Mouse (Mus musculus) megakaryocyte, embryonic 14.5 days (primary cell): Measurements from ENCODE around the gene Dzip3. TPM values are rescaled to one million over a fixed set of nuclear protein-coding genes. Genes with fewer than 3 reads are reported as not detected.

Source experiments
- H3K27me3 ChIP-seq: replicated peaks from 2 replicates; pipeline ENCODE3; 2012; ENCODE audit warnings: inconsistent platforms
- H3K36me3 ChIP-seq: replicated peaks from 2 replicates; pipeline ENCODE3; 2012; ENCODE audit warnings: low read length, inconsistent platforms, mixed read lengths
- H3K4me1 ChIP-seq: 2 replicates; pipeline ENCODE4 v1.6.1; 2012; ENCODE audit warnings: inconsistent platforms
- H3K4me3 ChIP-seq: replicated peaks from 2 replicates; pipeline ENCODE3; 2012; ENCODE audit warnings: moderate library complexity, mild to moderate bottlenecking, inconsistent platforms
- H3K9me3 ChIP-seq: 2 replicates; pipeline ENCODE4 v1.6.1; 2012; ENCODE audit warnings: inconsistent platforms
- FLI1 ChIP-seq: IDR thresholded peaks from 2 replicates; pipeline ENCODE4 v1.6.1; 2012; ENCODE audit warnings: low read length, inconsistent platforms, mixed read lengths
- GATA1 ChIP-seq: IDR thresholded peaks from 3 replicates; pipeline ENCODE4 v1.6.1; 2012; ENCODE audit warnings: mixed read lengths, low read length, inconsistent platforms, borderline replicate concordance
- polyA plus RNA-seq: library from polyadenylated mRNA; stranded (reverse); fragments of >175 nt; gene quantifications from 2 replicates; pipeline ENCODE4 v1.2.3, GENCODE M21; 2012; ENCODE audit warnings: low replicate concordance; ENCODE audit not compliant: insufficient read depth

Dzip3 gene
- polyA plus RNA-seq, 1 experiment, result 4.0 TPM

DNA sequence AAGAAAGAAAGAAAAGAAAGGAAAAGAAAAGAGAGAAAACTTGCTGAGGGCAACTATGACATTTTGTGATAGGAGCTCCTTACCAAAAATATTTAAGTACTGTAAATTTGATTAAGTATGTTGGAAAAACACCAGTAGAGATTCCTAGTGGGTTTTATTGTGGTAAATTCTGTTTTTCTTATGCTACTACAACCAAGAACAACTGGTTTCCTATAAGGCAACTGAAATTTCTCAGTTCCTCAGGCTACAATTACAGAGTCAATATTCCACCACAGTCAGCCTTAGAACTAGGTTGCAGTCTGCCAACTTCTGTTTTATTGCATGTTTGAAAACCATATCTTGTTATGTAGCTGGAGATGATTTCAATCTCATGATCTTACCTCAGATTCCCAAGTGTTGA lies 4.3 kb downstream of the Dzip3 start:
- peaks cover 13% of the 10 kb centered on the region for H3K36me3 ChIP-seq
- H3K9me3 ChIP-seq, result no peaks in the 10 kb centered on the region
- H3K4me3 ChIP-seq, result no peak overlapping the region
- TF ChIP-seq FLI1, result no peak
- TF ChIP-seq GATA1, result no peak
- H3K4me1 ChIP-seq, result peaks cover 48% of the 10 kb centered on the region
- H3K27me3 ChIP-seq, result no peaks in the 10 kb centered on the region

- Histone ChIP-seq H3K27me3 (no peaks in the 10 kb centered on the region), H3K9me3 (no peaks in the 10 kb centered on the region), H3K4me3 (no peak overlapping the region), H3K4me1 (peaks cover 38% of the 10 kb centered on the region), H3K36me3 (peaks cover 25% of the 10 kb centered on the region)
- no peak for TF ChIP-seq GATA1
- no peak for TF ChIP-seq FLI1
Measured at GRCm38 (mm10) chr16:48985034-48985627, 8.8 kb downstream of the Dzip3 start.

DNA sequence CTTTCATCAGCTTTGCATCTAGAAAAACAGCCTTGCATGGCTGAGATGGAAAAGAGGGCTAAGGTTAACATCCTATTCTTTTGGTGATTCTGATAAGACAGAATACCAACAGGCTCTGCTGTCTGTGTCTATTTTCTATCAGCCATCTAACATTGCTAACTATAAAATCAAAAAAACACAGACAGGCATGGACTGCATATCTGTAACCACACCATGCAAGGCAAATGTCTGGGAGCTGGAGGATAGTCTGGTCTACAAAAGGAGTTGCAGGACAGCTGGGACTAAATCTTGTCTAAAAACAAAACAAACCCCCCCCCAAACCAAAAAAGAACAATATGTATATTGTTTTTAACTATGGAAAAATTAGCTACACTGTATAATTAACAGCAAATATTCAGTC lies 14.0 kb downstream of the Dzip3 start:
- Histone ChIP-seq H3K4me3 (no peak overlapping the region), H3K36me3 (peaks cover 51% of the 10 kb centered on the region), H3K27me3 (no peaks in the 10 kb centered on the region), H3K9me3 (no peaks in the 10 kb centered on the region), H3K4me1 (peaks cover 3% of the 10 kb centered on the region; the same call in 1 of the 2 replicates)
- TF ChIP-seq GATA1 (no peak), FLI1 (no peak)

GRCm38 (mm10) chr16:48973548-48973947 lies 20.4 kb downstream of the Dzip3 start:
- peaks cover 43% of the 10 kb centered on the region for H3K36me3 ChIP-seq
- TF ChIP-seq GATA1, result no peak
- no peak for TF ChIP-seq FLI1
- H3K4me3 ChIP-seq, result no peak overlapping the region
- no peaks in the 10 kb centered on the region for H3K27me3 ChIP-seq
- peaks cover 3% of the 10 kb centered on the region; the same call in 1 of the 2 replicates for H3K4me1 ChIP-seq
- no peaks in the 10 kb centered on the region for H3K9me3 ChIP-seq

DNA sequence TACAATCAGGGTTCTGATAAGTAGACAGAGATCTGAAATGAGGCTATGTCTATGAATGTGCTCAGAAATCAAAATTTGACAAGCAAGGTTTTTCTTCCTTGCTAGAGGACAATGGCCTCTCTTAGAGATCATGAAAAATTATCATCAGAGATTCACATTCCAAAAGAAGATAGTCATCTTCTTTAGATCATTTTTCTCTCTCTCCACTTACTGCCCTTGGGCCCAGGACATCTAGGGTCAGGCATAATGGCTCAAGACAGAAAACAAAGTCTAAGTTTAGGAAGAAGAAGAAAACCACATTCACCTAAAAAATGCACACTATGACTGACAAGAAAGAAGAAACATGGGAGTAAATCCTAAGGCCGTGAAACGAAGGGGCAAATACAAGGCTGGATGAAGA lies 21.0 kb downstream of the Dzip3 start:
- Histone ChIP-seq H3K4me1 (peaks cover 3% of the 10 kb centered on the region; the same call in 1 of the 2 replicates), H3K4me3 (no peak overlapping the region), H3K36me3 (peaks cover 37% of the 10 kb centered on the region), H3K9me3 (no peaks in the 10 kb centered on the region), H3K27me3 (no peaks in the 10 kb centered on the region)
- TF ChIP-seq FLI1, result no peak
- TF ChIP-seq GATA1, result no peak

GRCm38 (mm10) chr16:48941805-48942204 lies 52.2 kb downstream of the Dzip3 start:
- peaks cover 74% of the 10 kb centered on the region for H3K36me3 ChIP-seq
- no peak overlapping the region for H3K4me3 ChIP-seq
- no peaks in the 10 kb centered on the region for H3K9me3 ChIP-seq
- no peaks in the 10 kb centered on the region for H3K27me3 ChIP-seq
- no peaks in the 10 kb centered on the region for H3K4me1 ChIP-seq
- no peak for TF ChIP-seq GATA1
- no peak for TF ChIP-seq FLI1

- Histone ChIP-seq H3K36me3 (peaks cover 56% of the 10 kb centered on the region), H3K9me3 (no peaks in the 10 kb centered on the region), H3K4me1 (no peaks in the 10 kb centered on the region), H3K27me3 (no peaks in the 10 kb centered on the region), H3K4me3 (no peak overlapping the region)
- TF ChIP-seq GATA1, result no peak
- TF ChIP-seq FLI1, result no peak
Measured at GRCm38 (mm10) chr16:48923724-48924123, 70.2 kb downstream of the Dzip3 start.

- Histone ChIP-seq H3K4me3 (no peak overlapping the region), H3K27me3 (no peaks in the 10 kb centered on the region), H3K9me3 (no peaks in the 10 kb centered on the region), H3K4me1 (no peaks in the 10 kb centered on the region), H3K36me3 (no peaks in the 10 kb centered on the region)
- TF ChIP-seq GATA1 (no peak), FLI1 (no peak)
Measured at GRCm38 (mm10) chr16:48913206-48913605, 80.8 kb downstream of the Dzip3 start.

DNA sequence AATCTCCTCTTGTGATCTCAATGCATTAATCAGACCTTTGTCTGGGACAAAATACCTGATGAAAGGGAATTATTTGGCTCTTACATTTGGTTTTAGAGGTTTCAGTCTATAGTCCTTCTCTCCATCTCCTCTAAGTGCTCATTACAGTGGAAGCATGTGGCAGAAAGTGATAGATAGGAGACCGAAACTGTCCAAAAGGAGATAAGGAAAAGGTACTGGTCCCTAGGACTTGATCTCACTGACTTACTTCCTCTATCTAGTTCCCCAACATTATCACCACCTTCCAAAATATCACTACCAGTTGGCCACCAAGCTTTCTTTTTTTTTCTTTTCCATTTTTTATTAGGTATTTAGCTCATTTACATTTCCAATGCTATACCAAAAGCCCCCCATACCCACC lies 82.8 kb downstream of the Dzip3 start:
- H3K4me3 ChIP-seq, result no peak overlapping the region
- no peaks in the 10 kb centered on the region for H3K27me3 ChIP-seq
- no peak for TF ChIP-seq FLI1
- no peak for TF ChIP-seq GATA1
- H3K36me3 ChIP-seq, result no peaks in the 10 kb centered on the region
- H3K4me1 ChIP-seq, result no peaks in the 10 kb centered on the region
- H3K9me3 ChIP-seq, result no peaks in the 10 kb centered on the region

DNA sequence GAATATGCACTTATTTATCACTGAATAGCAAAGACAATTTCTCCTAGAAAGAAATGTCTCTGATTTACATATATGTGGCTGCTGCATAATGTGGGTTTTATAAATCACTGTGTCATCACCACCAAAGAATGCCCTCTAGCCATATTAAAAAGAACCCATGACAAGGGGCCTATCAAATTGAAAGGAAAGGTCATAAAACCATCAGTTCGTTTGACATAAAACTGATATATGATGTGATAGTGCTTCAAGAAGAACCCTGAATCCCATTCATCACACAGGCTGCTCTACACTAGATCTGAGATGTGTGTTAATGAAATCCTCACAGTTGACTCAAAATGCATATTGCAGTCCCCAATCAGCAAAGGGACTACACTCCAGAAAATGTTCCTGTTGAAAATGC lies 94.1 kb downstream of the Dzip3 start:
- Histone ChIP-seq H3K9me3 (no peaks in the 10 kb centered on the region), H3K36me3 (no peaks in the 10 kb centered on the region), H3K4me1 (no peaks in the 10 kb centered on the region), H3K4me3 (no peak overlapping the region), H3K27me3 (no peaks in the 10 kb centered on the region)
- TF ChIP-seq FLI1 (no peak), GATA1 (no peak)

- H3K36me3 ChIP-seq, result no peaks in the 10 kb centered on the region
- H3K4me1 ChIP-seq, result no peaks in the 10 kb centered on the region
- H3K9me3 ChIP-seq, result peaks cover 6% of the 10 kb centered on the region; the same call in 1 of the 2 replicates
- no peak overlapping the region for H3K4me3 ChIP-seq
- no peak for TF ChIP-seq GATA1
- TF ChIP-seq FLI1, result no peak
- no peaks in the 10 kb centered on the region for H3K27me3 ChIP-seq
Measured at GRCm38 (mm10) chr16:48890733-48891132, 103.2 kb downstream of the Dzip3 start.

Other genes starting within 250 kb of the Dzip3 start
- gene Trat1, start 222.1 kb downstream of the Dzip3 start, polyA plus RNA-seq, result not detected in 2 replicates
- not detected in 2 replicates for gene Retnlb, start 177.3 kb downstream of the Dzip3 start, polyA plus RNA-seq
- not detected in 2 replicates for gene Retnla, start 151.6 kb downstream of the Dzip3 start, polyA plus RNA-seq
- 0.81 TPM in 1 of 2 replicates, not detected in the other for gene Retnlg, start 121.5 kb downstream of the Dzip3 start, polyA plus RNA-seq
- 1.2 TPM in 1 of 2 replicates, not detected in the other for gene Cip2a, start within 50 bp of the Dzip3 start, polyA plus RNA-seq
- gene Myh15, start 63.3 kb upstream of the Dzip3 start, polyA plus RNA-seq, result not detected in 2 replicates